10 mouse cellular contexts compared by ENCODE assay signal in the genomic region with DNA sequence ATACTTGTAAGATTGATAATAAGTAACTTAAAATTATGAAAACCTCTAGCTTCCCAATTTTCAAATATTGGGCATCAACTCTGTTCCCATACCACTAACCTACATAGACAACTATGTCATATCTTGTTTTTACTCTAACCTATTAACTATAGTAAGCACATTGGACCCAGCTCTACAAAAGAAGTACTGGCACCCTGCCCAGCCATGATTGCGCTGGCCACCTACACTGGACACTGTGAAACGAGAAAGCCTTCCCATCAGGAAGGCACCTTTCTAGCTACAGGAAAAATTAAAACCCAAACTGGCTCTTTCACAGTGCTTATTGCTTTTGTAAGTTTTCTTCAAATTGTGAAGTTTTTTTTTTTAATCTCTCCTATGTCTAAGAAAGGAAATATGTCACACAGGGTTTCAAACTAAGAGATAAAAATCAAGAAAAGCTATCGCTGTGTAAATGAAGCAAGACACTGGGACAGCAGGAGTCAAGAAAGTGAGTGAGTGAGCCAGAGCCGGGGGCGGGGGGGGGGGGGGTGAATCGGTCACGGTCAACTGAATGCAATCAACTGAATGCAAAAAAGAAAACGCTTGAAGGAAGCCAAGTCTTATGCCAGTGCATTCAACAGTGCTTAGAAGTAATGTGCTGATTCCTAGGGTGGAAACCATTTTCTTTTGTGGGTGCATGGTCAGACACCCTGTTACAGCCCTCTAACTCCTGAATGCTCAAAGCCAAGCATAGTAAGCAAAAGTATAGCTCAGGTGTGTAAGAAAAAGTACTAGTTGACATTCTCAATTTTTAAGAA. TPM values are rescaled to one million over a fixed set of nuclear protein-coding genes. Genes with fewer than 3 reads are reported as not detected.
DNase-seq lines count a peak whose midpoint lies in the region; ATAC-seq and TF ChIP-seq lines count a peak whose summit lies in the region.
"Had no signal": no experiment of that assay in that cellular context is flagged by ENCODE, and none has a peak within 500 bp of the region (broad histone marks: within the 10 kb centered on the region; RNA-seq: fewer than 3 reads in every experiment).

No protein-coding gene starts in this region.

- TF ChIP-seq POLR2A in brain, embryonic 14.5 days (IDR thresholded peaks at IDR 0.05; ENCODE audit: borderline replicate concordance, extremely low read depth, insufficient read depth, insufficient read length, poor library complexity, severe bottlenecking), result no peak

- intact Hi-C loops in left cerebral cortex, postnatal 4 days (cut with DNase I), result no loop called here
- intact Hi-C loops in left cerebral cortex, adult 2 months (cut with DNase I), result no loop called here

- no peak overlapping the region for H3K27ac ChIP-seq in left cerebral cortex, adult 2 months
- no peak overlapping the region for H3K27ac ChIP-seq in forebrain, embryonic 12.5 days
- H3K27ac ChIP-seq in limb, embryonic 10.5 days, result no peak overlapping the region
- H3K27ac ChIP-seq: gastrocnemius, adult 2 months had no signal

- 63% methylated on average over 7 of the region's 8 CpGs for WGBS in forebrain, embryonic 12.5 days
- WGBS in limb, embryonic 10.5 days, result 73% methylated on average over 8 of the region's 8 CpGs

- H3K4me2 ChIP-seq in forebrain, embryonic 12.5 days, result no peak overlapping the region

- H3K27me3 ChIP-seq in forebrain, embryonic 12.5 days, result 0 out of 2 replicates have a peak, but pooled peaks cover 2% of the 10 kb centered on the region
- H3K27me3 ChIP-seq in limb, embryonic 10.5 days (ENCODE audit: low read depth, poor library complexity, severe bottlenecking), result peaks cover 61% of the 10 kb centered on the region

- H3K36me3 ChIP-seq in forebrain, embryonic 12.5 days (replicated peaks), result no peaks in the 10 kb centered on the region
- no peaks in the 10 kb centered on the region for H3K36me3 ChIP-seq in limb, embryonic 10.5 days

- H3K4me3 ChIP-seq in left cerebral cortex, adult 2 months, result no peak overlapping the region
- no peak overlapping the region for H3K4me3 ChIP-seq in forebrain, embryonic 12.5 days (replicated peaks)
- H3K4me3 ChIP-seq in limb, embryonic 10.5 days, result no peak overlapping the region
- H3K4me3 ChIP-seq: gastrocnemius, adult 2 months had no signal

- ATAC-seq in forebrain, embryonic 12.5 days (ENCODE audit: low FRiP score), result no peak
- ATAC-seq: lung, postnatal 0 days had no signal

- DNase-seq in left cerebral cortex, postnatal 4 days, result peak; percentile 55
- no peak for DNase-seq in left cerebral cortex, adult 2 months (ENCODE audit: extremely low spot score in 1 of 2, low spot score in 2 of 2)
- DNase-seq in MN1 (ENCODE audit: low spot score), result peak; percentile 8
- DNase-seq in brain, embryonic 14.5 days (ENCODE audit: low read depth), result peak; percentile 18
- peak; percentile 37 for DNase-seq in kidney, adult 18-20 months
- no peak for DNase-seq in limb, embryonic 10.5 days (ENCODE audit: low spot score)
- DNase-seq: gastrocnemius, adult 2 months; thymus, adult 2 months had no signal

- no peaks in the 10 kb centered on the region for H3K4me1 ChIP-seq in forebrain, embryonic 12.5 days
- H3K4me1 ChIP-seq in limb, embryonic 10.5 days, result no peaks in the 10 kb centered on the region

- H3K9ac ChIP-seq in forebrain, embryonic 12.5 days, result no peak overlapping the region

- TF ChIP-seq CTCF in left cerebral cortex, adult 2 months (IDR thresholded peaks at IDR 0.05), result no peak
- no peak for TF ChIP-seq CTCF in brain, embryonic 14.5 days (IDR thresholded peaks at IDR 0.05; ENCODE audit: borderline replicate concordance, extremely low read depth, insufficient read depth, insufficient read length)

- no peaks in the 10 kb centered on the region for H3K9me3 ChIP-seq in forebrain, embryonic 12.5 days
- no peaks in the 10 kb centered on the region for H3K9me3 ChIP-seq in limb, embryonic 10.5 days (replicated peaks)

RNA-seq across cellular contexts. Expression of gene Reps2, which starts 52.2 kb away (rescaled TPM):
- total RNA-seq in left cerebral cortex, postnatal 4 days (2021), result 10 to 100 TPM; 65.3 to 69.9 TPM
- total RNA-seq in left cerebral cortex, adult 2 months (2021), result 100 to 1,000 TPM; 147 to 153 TPM
- 3.3 and 5.3 TPM in 2 replicates for polyA plus RNA-seq in brain, embryonic 14.5 days (2012; rRNA removed)
- 1.4 and 1.5 TPM in 2 replicates for polyA plus RNA-seq in forebrain, embryonic 12.5 days (2016; fragmentation: Nextera tagmentation; extraction: Ambion mirVana)
- polyA plus RNA-seq in limb, embryonic 10.5 days (2016; fragmentation: Nextera tagmentation; extraction: Ambion mirVana), result 0.15 and 0.33 TPM in 2 replicates

Comparison
In these comparisons a context has a peak if more than half of its experiments do, and no peak if none do; other contexts are left out.
1. DNase-seq: peak in left cerebral cortex, postnatal 4 days (single experiment), MN1 (single experiment), brain, embryonic 14.5 days (single experiment) and kidney, adult 18-20 months (single experiment); none in left cerebral cortex, adult 2 months (0 of 2) and limb, embryonic 10.5 days (single experiment).